Mouse (Mus musculus): ENCODE results near the gene Serinc3. TPM values are rescaled to one million over a fixed set of nuclear protein-coding genes. Genes with fewer than 3 reads are reported as not detected.
A peak's percentile ranks its signal among the peaks of the same experiment; 100 is the strongest.
"Not testable (repeated sequence)": the region's sequence is repeated elsewhere in the genome, so short reads cannot be mapped to it uniquely, and the experiment has no call there.

Gene Serinc3
- polyA plus RNA-seq, 1 experiment = 162 TPM

GRCm38 (mm10) chr2:163660103-163660701, 15.3 kb upstream of the Serinc3 start:
- TF ChIP-seq POLR2A (IDR thresholded peaks at IDR 0.05; ENCODE audit: borderline replicate concordance, insufficient read depth, low read length) (no peak), CTCF (IDR thresholded peaks at IDR 0.05; ENCODE audit: borderline replicate concordance, insufficient read depth, low read depth, low read length) (no peak)
- no peak overlapping the region for H3K4me3 ChIP-seq (replicated peaks; ENCODE audit: insufficient read depth, low read depth, low read length)
- 80% methylated on average over 5 of the region's 5 CpGs for WGBS
- H3K4me1 ChIP-seq (ENCODE audit: control insufficient read depth, insufficient read depth, low read length) = peaks cover 17% of the 10 kb centered on the region
- no peak overlapping the region for H3K27ac ChIP-seq (ENCODE audit: insufficient read depth, low read length)
- DNase-seq = no peak
- H3K27me3 ChIP-seq (ENCODE audit: control insufficient read depth, insufficient read depth, low read length) = no peaks in the 10 kb centered on the region

GRCm38 (mm10) chr2:163659431-163659830, 14.5 kb upstream of the Serinc3 start:
- H3K4me3 ChIP-seq (replicated peaks; ENCODE audit: insufficient read depth, low read depth, low read length) = peak overlapping the region; percentile 68
- H3K27ac ChIP-seq (ENCODE audit: insufficient read depth, low read length) = no peak overlapping the region
- no peak for DNase-seq
- peaks cover 17% of the 10 kb centered on the region for H3K4me1 ChIP-seq (ENCODE audit: control insufficient read depth, insufficient read depth, low read length)
- no peaks in the 10 kb centered on the region for H3K27me3 ChIP-seq (ENCODE audit: control insufficient read depth, insufficient read depth, low read length)
- no peak for TF ChIP-seq CTCF (IDR thresholded peaks at IDR 0.05; ENCODE audit: borderline replicate concordance, insufficient read depth, low read depth, low read length)
- no peak for TF ChIP-seq POLR2A (IDR thresholded peaks at IDR 0.05; ENCODE audit: borderline replicate concordance, insufficient read depth, low read length)
- WGBS = 85% methylated on average over 12 of the region's 12 CpGs

- no peaks in the 10 kb centered on the region for H3K27me3 ChIP-seq (ENCODE audit: control insufficient read depth, insufficient read depth, low read length)
- H3K4me1 ChIP-seq (ENCODE audit: control insufficient read depth, insufficient read depth, low read length) = peaks cover 17% of the 10 kb centered on the region
- TF ChIP-seq POLR2A (IDR thresholded peaks at IDR 0.05; ENCODE audit: borderline replicate concordance, insufficient read depth, low read length) (no peak), CTCF (IDR thresholded peaks at IDR 0.05; ENCODE audit: borderline replicate concordance, insufficient read depth, low read depth, low read length) (no peak)
- peak overlapping the region; percentile 68 for H3K4me3 ChIP-seq (replicated peaks; ENCODE audit: insufficient read depth, low read depth, low read length)
- no peak overlapping the region for H3K27ac ChIP-seq (ENCODE audit: insufficient read depth, low read length)
- WGBS = 2% methylated on average over 8 of the region's 8 CpGs
- peak; percentile 41 to 42 for DNase-seq
These were observed 14.0 kb upstream of the Serinc3 start for GRCm38 (mm10) chr2:163658941-163659340.

GRCm38 (mm10) chr2:163657975-163658886, 13.3 kb upstream of the Serinc3 start, which contains the start of gene Pkig:
Gene Pkig, plus strand, starts transcription at chr2:163658386.
- peak within 1 kb of the TSS; percentile 42; the same call in 1 of the 2 replicates for H3K27ac ChIP-seq (ENCODE audit: insufficient read depth, low read length)
- H3K27me3 ChIP-seq (ENCODE audit: control insufficient read depth, insufficient read depth, low read length) = no peaks in the 10 kb centered on the region
- DNase-seq = peak; percentile 90 to 91
- TF ChIP-seq CTCF (IDR thresholded peaks at IDR 0.05; ENCODE audit: borderline replicate concordance, insufficient read depth, low read depth, low read length) (no peak), POLR2A (IDR thresholded peaks at IDR 0.05; ENCODE audit: borderline replicate concordance, insufficient read depth, low read length) (0 out of 2 replicates have a peak, but pooled peaks have one; percentile 14)
- WGBS = under 1% methylated on average over 71 of the region's 71 CpGs
- H3K4me1 ChIP-seq (ENCODE audit: control insufficient read depth, insufficient read depth, low read length) = peaks cover 17% of the 10 kb centered on the region
- peak within 1 kb of the TSS; percentile 68 for H3K4me3 ChIP-seq (replicated peaks; ENCODE audit: insufficient read depth, low read depth, low read length)

- Histone ChIP-seq H3K27ac (ENCODE audit: insufficient read depth, low read length) (no peak overlapping the region), H3K4me1 (ENCODE audit: control insufficient read depth, insufficient read depth, low read length) (peaks cover 17% of the 10 kb centered on the region), H3K27me3 (ENCODE audit: control insufficient read depth, insufficient read depth, low read length) (no peaks in the 10 kb centered on the region), H3K4me3 (replicated peaks; ENCODE audit: insufficient read depth, low read depth, low read length) (no peak overlapping the region)
- 96% methylated on average over 2 of the region's 2 CpGs for WGBS
- TF ChIP-seq CTCF (IDR thresholded peaks at IDR 0.05; ENCODE audit: borderline replicate concordance, insufficient read depth, low read depth, low read length) (no peak), POLR2A (IDR thresholded peaks at IDR 0.05; ENCODE audit: borderline replicate concordance, insufficient read depth, low read length) (no peak)
- no peak for DNase-seq
These were observed 12.6 kb upstream of the Serinc3 start for GRCm38 (mm10) chr2:163657486-163657885.

- not testable (repeated sequence) for H3K27me3 ChIP-seq (ENCODE audit: control insufficient read depth, insufficient read depth, low read length); H3K4me1 ChIP-seq (ENCODE audit: control insufficient read depth, insufficient read depth, low read length); DNase-seq; H3K4me3 ChIP-seq (replicated peaks; ENCODE audit: insufficient read depth, low read depth, low read length); H3K27ac ChIP-seq (ENCODE audit: insufficient read depth, low read length)
- WGBS = 97% methylated on average over 9 of the region's 12 CpGs
These were observed 10.8 kb upstream of the Serinc3 start for GRCm38 (mm10) chr2:163655699-163656098.

GRCm38 (mm10) chr2:163646461-163647080, 1.6 kb upstream of the Serinc3 start:
- no peak for DNase-seq
- WGBS = 96% methylated on average over 5 of the region's 5 CpGs
- H3K4me1 ChIP-seq (ENCODE audit: control insufficient read depth, insufficient read depth, low read length) = no peaks in the 10 kb centered on the region; the same call in 1 of the 2 replicates
- H3K27me3 ChIP-seq (ENCODE audit: control insufficient read depth, insufficient read depth, low read length) = no peaks in the 10 kb centered on the region
- H3K4me3 ChIP-seq (replicated peaks; ENCODE audit: insufficient read depth, low read depth, low read length) = no peak overlapping the region
- TF ChIP-seq POLR2A (IDR thresholded peaks at IDR 0.05; ENCODE audit: borderline replicate concordance, insufficient read depth, low read length) = no peak
- no peak overlapping the region for H3K27ac ChIP-seq (ENCODE audit: insufficient read depth, low read length)

Data from cerebellum, adult 2 months (tissue).